Mouse (Mus musculus) 3T3-L1 (cell line): ENCODE results near the gene Prl4a1.
"Not testable (repeated sequence)": the region's sequence is repeated elsewhere in the genome, so short reads cannot be mapped to it uniquely, and the experiment has no call there.

ENCODE experiments used
- DNase-seq: peaks from one replicate; pipeline ENCODE4 v3.0.0-alpha.2; 2015; ENCODE audit warnings: low read depth, low spot score

Prl4a1 gene

DNA sequence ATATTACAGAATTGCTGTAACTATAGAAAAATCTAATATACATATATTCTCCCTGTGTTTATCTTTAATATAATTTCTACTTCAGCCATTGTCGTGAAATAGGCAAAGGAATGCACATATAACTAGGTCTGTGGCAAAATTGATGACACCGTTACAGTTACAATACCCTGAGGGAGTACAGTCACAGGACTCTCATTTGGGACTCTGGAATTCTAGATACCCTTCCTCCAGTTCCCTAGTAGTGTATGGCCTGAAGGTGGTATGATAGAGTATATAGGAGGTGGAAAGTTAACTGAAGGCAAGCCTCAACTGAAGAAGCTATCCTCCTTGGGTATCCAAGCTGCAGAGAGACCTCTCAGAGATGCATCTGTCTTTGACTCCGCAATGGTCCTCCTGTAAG lies at the start of gene Prl4a1:
Gene Prl4a1, plus strand, starts transcription at position 301 of the 400 bp plus-strand sequence.
- DNase-seq: no peak

- DNase-seq: peak; percentile 48
These were observed 43.1 kb upstream of the Prl4a1 start for GRCm38 (mm10) chr13:27972931-27973330.

GRCm38 (mm10) chr13:27974281-27974680 lies 41.7 kb upstream of the Prl4a1 start:
- not testable (repeated sequence) for DNase-seq

- no peak for DNase-seq
These were observed 38.4 kb upstream of the Prl4a1 start for GRCm38 (mm10) chr13:27977646-27978045.

GRCm38 (mm10) chr13:27996557-27996956 lies 19.5 kb upstream of the Prl4a1 start:
- DNase-seq: not testable (repeated sequence)

GRCm38 (mm10) chr13:28029330-28029729 lies 13.3 kb downstream of the Prl4a1 start:
- no peak for DNase-seq

- no peak for DNase-seq
These were observed 53.3 kb downstream of the Prl4a1 start for GRCm38 (mm10) chr13:28069315-28069714.
